Mouse (Mus musculus) midbrain, embryonic 14.5 days (tissue): ENCODE measurements at regions not wholly inside any gene's neighbourhood (a gene's known extent, or its start where the extent isn't known, plus 50 kb on each side); places are given as distances from the start of the nearest gene placed in this dataset.
A peak's percentile ranks its signal among the peaks of the same experiment; 100 is the strongest.

Experiments
- ATAC-seq: fragments of 200-750 bp; cut with Nextera tagmentation; 2 replicates; pipeline ENCODE4 v1.8.0; 2017; ENCODE audit warnings: moderate number of reproducible peaks, moderate library complexity; ENCODE audit not compliant: low FRiP score, low TSS enrichment
- DNase-seq: peaks from one replicate; pipeline ENCODE4 v3.0.0-alpha.2; 2015
- H3K27ac ChIP-seq: fragments of 300-500 bp; sonication (generic); replicated peaks from 2 replicates; pipeline ENCODE4 v1.5.1; 2014; ENCODE audit warnings: mild to moderate bottlenecking, low read depth, low read length, moderate library complexity
- H3K27me3 ChIP-seq: fragments of 300-500 bp; sonication (generic); 2 replicates; pipeline ENCODE4 v1.6.1; 2014; ENCODE audit warnings: low read length, control low read depth, mixed read lengths; ENCODE audit not compliant: control insufficient read depth, insufficient read depth
- H3K36me3 ChIP-seq: fragments of 300-500 bp; sonication (generic); 2 replicates; pipeline ENCODE4 v1.6.1; 2014; ENCODE audit warnings: low read length, control low read depth; ENCODE audit not compliant: control insufficient read depth, insufficient read depth
- H3K4me1 ChIP-seq: fragments of 300-500 bp; sonication (generic); 2 replicates; pipeline ENCODE4 v1.6.1; 2014; ENCODE audit warnings: mild to moderate bottlenecking, antibody characterized with exemption, low read length, control low read depth; ENCODE audit not compliant: control insufficient read depth, insufficient read depth
- H3K4me2 ChIP-seq: fragments of 300-500 bp; sonication (generic); 2 replicates; pipeline ENCODE4 v1.6.1; 2014; ENCODE audit warnings: mild to moderate bottlenecking, low read length, moderate library complexity
- H3K4me3 ChIP-seq: fragments of 300-500 bp; sonication (generic); replicated peaks from 2 replicates; pipeline ENCODE4 v1.5.1; 2014; ENCODE audit warnings: low read depth, low read length
- H3K9ac ChIP-seq: fragments of 300-500 bp; sonication (generic); replicated peaks from 2 replicates; pipeline ENCODE4 v1.6.1; 2014; ENCODE audit warnings: mild to moderate bottlenecking, low read length, moderate library complexity
- H3K9me3 ChIP-seq: fragments of 300-500 bp; sonication (generic); 2 replicates; pipeline ENCODE4 v1.6.1; 2016; ENCODE audit warnings: low read length, control low read depth, mixed read lengths; ENCODE audit not compliant: control insufficient read depth
- WGBS: fragments of 180-500 bp; shearing (Covaris S2); extraction: QIAGEN DNeasy Blood & Tissue Kit; methylation state at CpG from one replicate; pipeline ENCODE4 v1.1.7; 2014; 5-methylcytosine and 5-hydroxymethylcytosine counted together

DNA sequence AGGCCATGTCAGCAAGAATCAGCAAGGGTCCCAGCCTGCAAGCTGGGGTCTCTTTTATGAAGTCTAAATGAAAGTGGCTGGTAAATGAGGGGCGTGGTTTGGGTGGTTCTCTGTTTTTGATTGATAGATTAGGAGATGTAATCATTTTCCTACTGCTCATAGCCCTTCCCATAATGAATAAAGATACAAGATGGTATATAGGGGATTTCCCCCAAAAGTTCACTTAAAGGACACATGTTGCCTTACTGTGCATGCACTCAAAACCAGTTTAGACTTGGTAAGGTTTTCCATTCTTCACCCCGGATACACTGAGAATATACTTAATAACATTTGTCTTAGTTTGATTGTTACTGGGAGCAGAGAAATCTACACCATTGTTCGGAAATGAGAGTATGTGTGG lies 262.4 kb upstream of the Zfp703 start:
- DNase-seq = no peak

DNA sequence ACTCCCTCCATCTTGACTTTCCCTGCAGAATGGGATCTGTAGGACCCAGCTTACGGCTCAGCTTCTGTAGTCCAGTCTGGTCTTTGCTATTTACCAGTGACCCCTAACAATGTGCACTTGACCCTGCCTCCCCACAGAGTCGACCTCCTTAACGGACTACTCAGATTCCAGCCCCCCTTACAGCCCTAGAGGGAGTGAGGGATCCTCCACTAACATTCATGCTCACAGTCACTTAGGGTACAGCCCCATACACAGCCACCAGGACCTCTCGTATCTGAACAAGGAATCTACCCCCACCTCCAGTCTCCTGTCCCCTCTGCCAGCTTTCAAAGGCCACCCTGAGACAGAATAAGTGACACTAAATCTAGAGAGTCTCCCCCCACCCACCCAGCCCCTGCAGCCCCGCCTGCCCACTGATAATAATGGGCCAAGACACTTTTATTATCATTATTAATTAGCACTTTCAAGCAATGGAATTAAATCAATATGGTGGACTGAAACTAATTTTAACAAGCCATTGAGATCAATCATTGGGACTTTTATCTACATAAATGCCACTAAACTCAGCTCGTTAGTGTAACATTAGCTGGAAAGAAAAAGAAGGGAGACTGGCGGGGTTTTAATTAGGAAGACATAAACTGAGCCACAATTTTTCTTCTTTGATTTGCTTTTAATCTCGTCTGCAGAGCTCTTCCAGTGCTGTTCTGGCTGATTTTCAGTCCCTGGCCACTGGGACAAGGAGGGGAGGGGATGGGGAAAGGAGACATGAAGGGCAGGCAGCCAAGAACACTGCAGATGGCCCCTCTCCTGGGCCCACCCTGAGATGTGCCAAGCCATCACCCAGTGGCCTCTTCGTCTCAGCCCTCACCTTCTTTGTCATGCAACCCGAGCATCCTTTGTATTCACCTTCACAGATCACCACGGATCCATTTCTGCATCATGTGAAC lies 258.4 kb upstream of the Zfp703 start:
- Histone ChIP-seq H3K4me1 (no peaks in the 10 kb centered on the region), H3K9ac (no peak overlapping the region), H3K36me3 (no peaks in the 10 kb centered on the region), H3K9me3 (no peaks in the 10 kb centered on the region), H3K27ac (no peak overlapping the region), H3K27me3 (no peaks in the 10 kb centered on the region), H3K4me3 (no peak overlapping the region), H3K4me2 (no peak overlapping the region)
- 62% methylated on average over 11 of the region's 11 CpGs for WGBS
- DNase-seq (peak; percentile 9), ATAC-seq (no peak)

More for the DNA sequence above, 262.4 kb upstream of the Zfp703 start:
- no peak for ATAC-seq
- no peak overlapping the region for H3K9ac ChIP-seq
- no peak overlapping the region for H3K4me3 ChIP-seq
- WGBS = 89% methylated on average over 3 of the region's 3 CpGs
- H3K4me1 ChIP-seq = no peaks in the 10 kb centered on the region
- no peak overlapping the region for H3K4me2 ChIP-seq
- no peak overlapping the region for H3K27ac ChIP-seq
- H3K9me3 ChIP-seq = no peaks in the 10 kb centered on the region
- H3K27me3 ChIP-seq = no peaks in the 10 kb centered on the region
- no peaks in the 10 kb centered on the region for H3K36me3 ChIP-seq

DNA sequence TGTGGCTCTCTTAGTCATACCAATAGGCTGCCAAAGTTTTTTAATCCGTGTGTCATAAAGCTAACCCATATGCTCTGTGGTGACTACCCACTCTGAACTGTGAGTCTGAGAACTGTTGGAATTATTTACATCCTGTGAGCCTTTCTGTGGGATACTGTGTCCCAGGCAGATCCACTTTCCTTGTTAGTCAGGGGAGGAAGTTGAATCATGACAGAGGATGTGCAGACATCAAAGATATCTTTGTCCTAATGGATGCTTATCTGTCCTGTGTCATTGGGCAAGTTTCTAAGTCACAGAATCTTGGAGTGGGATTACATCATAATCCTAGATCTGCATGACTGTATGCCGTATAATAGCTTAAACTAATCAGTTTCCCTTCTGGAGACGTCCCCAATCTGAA lies 254.4 kb upstream of the Zfp703 start:
- no peak for ATAC-seq
- Histone ChIP-seq H3K4me1 (no peaks in the 10 kb centered on the region), H3K4me3 (no peak overlapping the region), H3K27me3 (no peaks in the 10 kb centered on the region), H3K9ac (no peak overlapping the region), H3K36me3 (no peaks in the 10 kb centered on the region), H3K4me2 (no peak overlapping the region), H3K9me3 (no peaks in the 10 kb centered on the region), H3K27ac (no peak overlapping the region)
- no peak for DNase-seq
- 72% methylated on average over 3 of the region's 3 CpGs for WGBS

DNA sequence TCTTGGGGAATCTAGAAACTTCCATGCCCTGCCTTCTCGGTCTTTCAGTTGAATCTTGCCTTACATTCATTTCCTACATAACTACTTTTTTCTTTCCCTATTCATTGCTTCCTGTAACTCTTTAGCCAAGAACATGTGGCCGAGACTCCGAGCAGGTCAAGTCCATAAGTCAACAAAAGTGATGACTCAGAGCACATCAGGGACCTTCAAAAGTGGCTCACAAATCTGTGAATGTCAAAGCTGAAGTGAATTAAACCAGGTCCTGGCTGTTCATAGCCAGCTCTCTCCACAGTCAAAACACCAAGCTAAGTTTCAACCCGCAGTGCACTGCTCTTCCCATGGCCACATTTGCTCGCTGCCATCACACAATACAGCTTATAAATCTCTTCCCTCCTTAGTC lies 252.5 kb upstream of the Zfp703 start:
- ATAC-seq (no peak), DNase-seq (no peak)
- Histone ChIP-seq H3K9ac (no peak overlapping the region), H3K4me2 (no peak overlapping the region), H3K4me1 (no peaks in the 10 kb centered on the region), H3K27ac (no peak overlapping the region), H3K27me3 (no peaks in the 10 kb centered on the region), H3K36me3 (no peaks in the 10 kb centered on the region), H3K4me3 (no peak overlapping the region), H3K9me3 (no peaks in the 10 kb centered on the region)
- 94% methylated on average over 5 of the region's 5 CpGs for WGBS

DNA sequence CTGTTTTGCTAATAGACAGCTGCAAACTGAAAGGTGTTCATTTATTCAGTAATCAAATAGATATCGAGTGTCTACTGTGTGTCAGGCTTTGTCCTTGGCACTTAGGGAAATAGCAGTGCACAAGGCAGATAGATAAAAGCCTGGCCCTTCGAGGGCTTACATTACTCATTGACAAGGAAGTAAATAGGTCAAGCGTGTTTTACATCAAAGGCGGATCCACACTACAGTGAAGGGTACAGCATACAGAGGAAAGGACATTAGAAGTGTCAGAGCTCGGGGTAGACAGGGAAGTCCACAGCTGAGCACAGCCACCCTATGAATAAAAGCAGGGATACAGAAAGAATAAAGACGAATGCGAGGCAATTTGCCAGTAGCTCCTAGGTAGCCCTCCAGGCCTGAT lies 251.6 kb upstream of the Zfp703 start:
- no peak for ATAC-seq
- Histone ChIP-seq H3K4me2 (no peak overlapping the region), H3K36me3 (no peaks in the 10 kb centered on the region), H3K27me3 (no peaks in the 10 kb centered on the region), H3K9me3 (no peaks in the 10 kb centered on the region), H3K9ac (no peak overlapping the region), H3K27ac (no peak overlapping the region; the same call in 1 of the 2 replicates), H3K4me3 (no peak overlapping the region), H3K4me1 (no peaks in the 10 kb centered on the region)
- peak; percentile 14 for DNase-seq
- WGBS = 71% methylated on average over 7 of the region's 7 CpGs

DNA sequence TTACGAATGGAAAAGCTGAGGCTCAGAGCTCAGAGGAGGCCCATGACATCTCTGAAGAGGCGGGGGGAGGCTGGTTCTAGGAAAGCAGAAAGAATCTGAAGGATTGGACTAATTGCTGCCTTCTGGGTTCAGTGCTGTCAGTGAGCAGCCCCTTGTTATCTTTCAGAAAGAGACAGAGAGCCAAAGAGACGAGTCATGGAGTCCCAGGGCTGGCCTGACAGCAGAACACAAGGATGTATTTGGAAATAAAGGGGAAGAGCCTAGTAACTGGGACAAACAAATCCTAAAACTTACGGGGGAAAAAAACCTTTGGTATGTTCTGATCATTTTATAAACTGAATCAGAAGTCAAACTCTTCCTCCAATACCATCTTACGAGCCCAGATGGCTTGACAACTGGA lies 247.8 kb upstream of the Zfp703 start:
- Histone ChIP-seq H3K4me2 (no peak overlapping the region), H3K27me3 (no peaks in the 10 kb centered on the region), H3K9ac (no peak overlapping the region), H3K4me3 (no peak overlapping the region), H3K27ac (no peak overlapping the region), H3K36me3 (no peaks in the 10 kb centered on the region), H3K9me3 (no peaks in the 10 kb centered on the region), H3K4me1 (no peaks in the 10 kb centered on the region)
- WGBS = 83% methylated on average over 5 of the region's 5 CpGs
- no peak for DNase-seq
- no peak for ATAC-seq

DNA sequence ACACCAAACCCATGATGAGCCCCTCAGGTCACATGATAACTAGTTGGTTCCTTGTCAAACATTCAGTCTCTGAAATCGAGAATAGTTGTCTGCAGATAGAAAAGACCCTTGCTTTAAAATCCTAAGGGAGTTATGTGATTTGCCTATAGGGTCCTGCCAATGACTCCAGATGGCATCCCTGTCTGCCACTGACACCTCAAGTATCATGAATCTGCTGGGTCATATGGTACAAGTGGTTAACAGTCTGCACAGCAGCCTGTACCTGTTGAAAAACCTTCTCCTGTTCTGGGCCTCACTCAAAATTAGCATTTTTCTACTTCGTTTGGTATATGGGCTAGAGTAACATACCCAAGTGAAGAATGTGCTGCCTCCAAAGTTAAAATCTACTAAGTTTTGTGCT lies 246.0 kb upstream of the Zfp703 start:
- ATAC-seq (no peak), DNase-seq (no peak)
- no peaks in the 10 kb centered on the region for H3K27me3 ChIP-seq
- H3K4me1 ChIP-seq = no peaks in the 10 kb centered on the region
- 93% methylated on average over 2 of the region's 2 CpGs for WGBS
- H3K27ac ChIP-seq = no peak overlapping the region
- H3K9me3 ChIP-seq = no peaks in the 10 kb centered on the region
- H3K36me3 ChIP-seq = no peaks in the 10 kb centered on the region
- no peak overlapping the region for H3K4me2 ChIP-seq
- no peak overlapping the region for H3K9ac ChIP-seq
- no peak overlapping the region for H3K4me3 ChIP-seq

DNA sequence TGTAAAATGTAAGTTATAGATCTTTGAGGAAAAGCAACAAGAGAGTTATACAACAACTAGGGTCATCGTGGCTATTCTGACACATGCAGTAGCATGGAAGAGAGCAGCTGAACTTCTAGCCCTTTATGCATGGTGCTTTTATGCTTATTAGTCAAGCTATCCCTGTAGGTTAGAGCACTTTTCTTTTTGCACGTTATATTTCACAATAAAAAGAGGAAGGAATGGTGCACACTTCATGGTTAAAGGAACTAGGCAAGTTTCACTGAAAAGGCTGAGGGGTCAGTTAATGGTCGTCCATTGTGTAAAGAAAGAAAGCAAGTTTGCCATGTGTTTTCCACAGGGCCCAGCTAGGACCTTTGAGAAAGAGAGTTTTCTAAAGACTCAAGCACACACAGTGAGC lies 232.7 kb upstream of the Zfp703 start:
- no peak overlapping the region for H3K4me3 ChIP-seq
- H3K4me1 ChIP-seq = 0 out of 2 replicates have a peak, but pooled peaks cover 11% of the 10 kb centered on the region
- no peaks in the 10 kb centered on the region for H3K9me3 ChIP-seq
- H3K36me3 ChIP-seq = no peaks in the 10 kb centered on the region
- DNase-seq (no peak), ATAC-seq (no peak)
- 72% methylated on average over 3 of the region's 3 CpGs for WGBS
- H3K27ac ChIP-seq = no peak overlapping the region
- no peak overlapping the region for H3K4me2 ChIP-seq
- H3K27me3 ChIP-seq = no peaks in the 10 kb centered on the region
- H3K9ac ChIP-seq = no peak overlapping the region

DNA sequence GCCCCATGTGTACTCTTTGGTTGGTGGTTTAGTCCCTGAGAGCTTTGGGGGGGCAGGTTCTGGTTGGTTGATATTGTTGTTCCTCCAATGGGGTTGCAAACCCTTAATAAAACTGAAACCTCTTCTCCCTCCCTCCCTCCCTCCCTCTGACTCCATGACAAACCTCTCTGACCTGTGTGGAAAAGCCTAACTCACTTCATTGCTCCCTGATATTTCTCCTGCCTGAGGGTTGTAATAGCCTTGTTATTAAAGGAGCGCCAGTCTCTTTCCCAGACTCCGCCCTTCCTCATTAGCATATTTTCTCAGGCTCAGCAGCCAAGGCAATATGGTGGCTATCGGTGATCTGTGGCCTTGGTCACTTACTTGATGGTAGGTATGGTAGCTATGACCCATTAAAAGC lies 230.3 kb upstream of the Zfp703 start:
- Histone ChIP-seq H3K4me1 (0 out of 2 replicates have a peak, but pooled peaks cover 11% of the 10 kb centered on the region), H3K9ac (no peak overlapping the region), H3K9me3 (no peaks in the 10 kb centered on the region), H3K4me3 (no peak overlapping the region), H3K36me3 (no peaks in the 10 kb centered on the region), H3K4me2 (no peak overlapping the region), H3K27ac (peak overlapping the region; percentile 64), H3K27me3 (no peaks in the 10 kb centered on the region)
- DNase-seq = no peak
- 85% methylated on average over 3 of the region's 3 CpGs for WGBS
- ATAC-seq = no peak
